Mouse (Mus musculus) forebrain, embryonic 10.5 days (tissue): Measurements from ENCODE around the gene Dock9. TPM values are rescaled to one million over a fixed set of nuclear protein-coding genes. Genes with fewer than 3 reads are reported as not detected.

Source experiments
- DNase-seq: peaks from one replicate; pipeline ENCODE4 v3.0.0-alpha.2; 2017; ENCODE audit warnings: low spot score; ENCODE audit errors: extremely low spot score
- H3K27ac ChIP-seq: fragments of 300-500 bp; sonication (generic); 2 replicates; pipeline ENCODE4 v1.5.1; 2016; ENCODE audit warnings: mild to moderate bottlenecking
- H3K27me3 ChIP-seq: fragments of 300-500 bp; sonication (generic); 2 replicates; pipeline ENCODE4 v1.6.1; 2016; ENCODE audit warnings: mild to moderate bottlenecking; ENCODE audit not compliant: poor library complexity, severe bottlenecking
- H3K36me3 ChIP-seq: fragments of 300-500 bp; sonication (generic); replicated peaks from 2 replicates; pipeline ENCODE4 v1.6.1; 2016; ENCODE audit warnings: mild to moderate bottlenecking, moderate library complexity
- H3K4me1 ChIP-seq: fragments of 300-500 bp; sonication (generic); 2 replicates; pipeline ENCODE4 v1.6.1; 2016
- H3K4me3 ChIP-seq: fragments of 300-500 bp; sonication (generic); 2 replicates; pipeline ENCODE4 v1.5.1; 2016; ENCODE audit warnings: mild to moderate bottlenecking, moderate library complexity
- H3K9me3 ChIP-seq: fragments of 300-500 bp; sonication (generic); 2 replicates; pipeline ENCODE4 v1.6.1; 2016; ENCODE audit warnings: mild to moderate bottlenecking, moderate library complexity
- WGBS: fragments of 180-500 bp; shearing (Covaris S2); methylation state at CpG from one replicate; pipeline ENCODE4 v1.1.7; 2016; 5-methylcytosine and 5-hydroxymethylcytosine counted together
- polyA plus RNA-seq: library from polyadenylated mRNA; unstranded; fragments of >200 nt; fragmentation: Nextera tagmentation; extraction: Ambion mirVana; gene quantifications from 2 replicates; pipeline ENCODE4 v1.2.1, GENCODE M21; 2016

Gene Dock9
- polyA plus RNA-seq, 1 experiment from 2014 or later, result 3.7 TPM

DNA sequence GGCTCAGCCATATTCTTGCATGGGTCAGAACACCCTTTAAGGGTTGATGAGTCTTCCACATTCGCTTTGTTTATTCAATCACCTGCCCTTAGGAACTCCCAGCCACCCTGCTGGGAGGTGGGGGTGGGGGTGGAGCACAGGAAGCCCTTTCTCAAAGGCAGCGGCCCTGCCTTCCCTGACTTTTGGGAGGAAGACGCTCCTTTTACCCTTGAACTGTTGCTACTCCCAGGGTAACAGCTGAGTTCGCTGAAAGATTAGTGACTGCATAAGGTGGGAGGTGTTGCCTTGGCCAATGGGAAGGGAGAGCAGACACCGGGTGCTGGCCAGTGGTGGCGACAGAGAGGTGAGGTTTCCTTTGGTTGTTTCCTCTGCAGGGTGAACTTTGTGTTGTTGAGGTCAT, 291.3 kb downstream of the Dock9 start:
- no peaks in the 10 kb centered on the region for H3K36me3 ChIP-seq
- H3K4me1 ChIP-seq, result peaks cover 20% of the 10 kb centered on the region
- peaks cover 51% of the 10 kb centered on the region for H3K27me3 ChIP-seq
- WGBS, result 15% methylated on average over 6 of the region's 6 CpGs
- H3K9me3 ChIP-seq, result no peaks in the 10 kb centered on the region; the same call in 1 of the 2 replicates
- H3K27ac ChIP-seq, result no peak overlapping the region
- DNase-seq, result no peak
- no peak overlapping the region for H3K4me3 ChIP-seq

GRCm38 (mm10) chr14:121505485-121505860, 292.2 kb downstream of the Dock9 start:
- 21% methylated on average over 9 of the region's 9 CpGs for WGBS
- Histone ChIP-seq H3K4me3 (peak overlapping the region; percentile 43), H3K27ac (no peak overlapping the region)

DNA sequence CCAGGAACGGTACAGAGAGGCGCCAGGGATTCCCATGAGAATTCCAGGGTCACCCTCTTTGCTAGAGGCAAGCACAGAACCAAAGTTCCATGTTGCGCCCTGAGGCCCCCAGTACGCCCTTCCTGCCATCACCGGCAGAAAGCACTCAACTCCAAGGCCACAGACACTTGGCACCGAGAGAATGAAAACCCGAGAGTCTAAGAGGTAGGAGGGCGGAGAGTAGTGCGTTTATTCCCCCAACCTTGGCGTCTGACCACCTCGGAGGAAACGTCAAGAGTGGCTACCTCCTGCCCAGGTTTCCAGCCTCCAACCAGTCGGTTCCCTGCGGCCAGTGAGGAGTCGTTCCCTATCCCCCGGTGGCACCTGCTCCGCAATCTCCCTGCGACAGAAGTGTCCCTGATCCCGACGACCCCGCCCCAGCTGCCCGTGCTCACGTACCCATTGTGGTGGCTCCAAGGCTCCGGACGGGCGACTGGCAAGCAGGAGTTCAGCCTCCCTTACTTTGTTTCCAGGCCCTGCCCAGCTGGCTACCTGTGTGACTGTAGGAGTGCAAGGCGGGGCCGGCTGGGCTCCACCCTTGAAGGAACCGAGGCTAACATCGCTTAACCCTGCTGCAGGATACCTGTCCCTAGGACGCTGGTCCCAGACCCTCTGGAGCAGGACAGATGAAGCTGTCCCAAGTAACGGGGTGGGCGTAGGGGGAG, 292.7 kb downstream of the Dock9 start, which contains the start of gene Slc15a1:
Gene Slc15a1 (minus strand): TSS at position 472 of the 704 bp plus-strand sequence.
- Histone ChIP-seq H3K4me1 (peaks cover 20% of the 10 kb centered on the region), H3K9me3 (no peaks in the 10 kb centered on the region), H3K27me3 (peaks cover 51% of the 10 kb centered on the region), H3K4me3 (peak within 1 kb of the TSS; percentile 43), H3K36me3 (no peaks in the 10 kb centered on the region), H3K27ac (peak within 1 kb of the TSS; percentile 9; the same call in 1 of the 2 replicates)
- DNase-seq, result no peak
- WGBS, result 10% methylated on average over 33 of the region's 33 CpGs

More at GRCm38 (mm10) chr14:121505485-121505860, 292.2 kb downstream of the Dock9 start:
- peaks cover 20% of the 10 kb centered on the region for H3K4me1 ChIP-seq
- H3K9me3 ChIP-seq, result no peaks in the 10 kb centered on the region
- DNase-seq, result peak; percentile 22
- peaks cover 51% of the 10 kb centered on the region for H3K27me3 ChIP-seq
- no peaks in the 10 kb centered on the region for H3K36me3 ChIP-seq

DNA sequence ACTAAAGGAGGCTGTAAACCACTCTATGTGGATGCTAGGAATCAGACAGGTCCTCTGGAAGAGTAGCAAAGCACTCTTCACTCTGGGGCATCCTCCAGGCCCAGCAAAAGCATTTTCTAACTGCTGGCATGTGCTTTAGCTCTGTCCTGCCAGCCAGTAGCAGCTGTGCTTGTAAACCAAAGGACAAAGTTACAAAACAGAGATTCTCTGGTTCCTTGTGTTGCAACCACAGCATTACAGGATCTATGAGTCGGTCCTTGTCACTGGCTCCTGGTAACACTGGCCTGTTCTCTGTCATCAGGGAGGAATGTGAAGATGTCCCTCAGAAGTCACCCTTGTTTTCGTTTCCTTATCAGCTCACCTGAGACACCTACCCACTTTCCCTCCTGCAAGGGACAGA, 297.1 kb downstream of the Dock9 start:
- DNase-seq, result no peak
- 91% methylated on average over 2 of the region's 2 CpGs for WGBS
- H3K27ac ChIP-seq, result no peak overlapping the region

DNA sequence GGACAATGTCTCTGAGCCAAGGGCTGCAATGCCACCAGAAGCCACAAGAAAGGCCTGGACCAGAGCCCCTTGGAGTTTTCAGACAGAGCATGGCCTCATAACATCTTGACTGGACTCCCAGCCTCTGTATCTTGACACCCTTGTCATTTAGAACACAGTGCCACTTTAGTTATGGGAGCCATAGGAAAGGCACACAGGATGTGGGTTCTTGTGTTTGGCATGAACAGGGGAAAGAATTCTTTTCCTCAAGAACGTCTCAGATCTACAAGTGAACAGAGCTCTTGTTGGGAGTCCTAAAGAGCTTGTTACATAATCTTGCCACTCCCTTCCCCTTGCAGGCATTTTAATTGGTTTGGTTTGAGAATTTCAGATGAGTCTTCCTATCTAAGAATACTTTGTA, 297.9 kb downstream of the Dock9 start:
- Histone ChIP-seq H3K4me3 (no peak overlapping the region), H3K4me1 (peaks cover 7% of the 10 kb centered on the region), H3K9me3 (no peaks in the 10 kb centered on the region), H3K27ac (no peak overlapping the region), H3K27me3 (peaks cover 23% of the 10 kb centered on the region), H3K36me3 (no peaks in the 10 kb centered on the region)
- 61% methylated on average over 1 of the region's 1 CpGs for WGBS
- no peak for DNase-seq

More for the DNA sequence above, 297.1 kb downstream of the Dock9 start:
- peaks cover 31% of the 10 kb centered on the region for H3K27me3 ChIP-seq
- peaks cover 15% of the 10 kb centered on the region for H3K4me1 ChIP-seq
- H3K36me3 ChIP-seq, result no peaks in the 10 kb centered on the region
- H3K4me3 ChIP-seq, result no peak overlapping the region
- H3K9me3 ChIP-seq, result no peaks in the 10 kb centered on the region

GRCm38 (mm10) chr14:121497800-121498199, 299.8 kb downstream of the Dock9 start:
- no peak for DNase-seq
- Histone ChIP-seq H3K27me3 (0 out of 2 replicates have a peak, but pooled peaks cover 4% of the 10 kb centered on the region), H3K4me3 (no peak overlapping the region), H3K9me3 (no peaks in the 10 kb centered on the region), H3K4me1 (peaks cover 3% of the 10 kb centered on the region; the same call in 1 of the 2 replicates), H3K27ac (no peak overlapping the region), H3K36me3 (no peaks in the 10 kb centered on the region)
- 74% methylated on average over 1 of the region's 1 CpGs for WGBS

- Histone ChIP-seq H3K4me1 (peaks cover 13% of the 10 kb centered on the region), H3K9me3 (no peaks in the 10 kb centered on the region), H3K27ac (no peak overlapping the region), H3K4me3 (no peak overlapping the region), H3K36me3 (no peaks in the 10 kb centered on the region), H3K27me3 (no peaks in the 10 kb centered on the region)
- no peak for DNase-seq
- WGBS, result 85% methylated on average over 4 of the region's 4 CpGs
Measured at GRCm38 (mm10) chr14:121495741-121496140, 301.9 kb downstream of the Dock9 start.

- Histone ChIP-seq H3K27ac (no peak overlapping the region), H3K27me3 (no peaks in the 10 kb centered on the region), H3K4me1 (peaks cover 13% of the 10 kb centered on the region), H3K9me3 (no peaks in the 10 kb centered on the region), H3K36me3 (no peaks in the 10 kb centered on the region), H3K4me3 (no peak overlapping the region)
- WGBS, result 88% methylated on average over 2 of the region's 2 CpGs
- DNase-seq, result no peak
Measured at GRCm38 (mm10) chr14:121495120-121495519, 302.5 kb downstream of the Dock9 start.

GRCm38 (mm10) chr14:121494238-121494637, 303.4 kb downstream of the Dock9 start:
- whole genome bisulfite sequencing, result 63% methylated on average over 2 of the region's 2 CpGs
- Histone ChIP-seq H3K4me1 (peaks cover 13% of the 10 kb centered on the region), H3K4me3 (no peak overlapping the region), H3K27ac (no peak overlapping the region), H3K27me3 (no peaks in the 10 kb centered on the region), H3K9me3 (no peaks in the 10 kb centered on the region), H3K36me3 (no peaks in the 10 kb centered on the region)
- DNase-seq, result no peak

- no peaks in the 10 kb centered on the region for H3K9me3 ChIP-seq
Measured at GRCm38 (mm10) chr14:121493712-121494111, 303.9 kb downstream of the Dock9 start.

DNA sequence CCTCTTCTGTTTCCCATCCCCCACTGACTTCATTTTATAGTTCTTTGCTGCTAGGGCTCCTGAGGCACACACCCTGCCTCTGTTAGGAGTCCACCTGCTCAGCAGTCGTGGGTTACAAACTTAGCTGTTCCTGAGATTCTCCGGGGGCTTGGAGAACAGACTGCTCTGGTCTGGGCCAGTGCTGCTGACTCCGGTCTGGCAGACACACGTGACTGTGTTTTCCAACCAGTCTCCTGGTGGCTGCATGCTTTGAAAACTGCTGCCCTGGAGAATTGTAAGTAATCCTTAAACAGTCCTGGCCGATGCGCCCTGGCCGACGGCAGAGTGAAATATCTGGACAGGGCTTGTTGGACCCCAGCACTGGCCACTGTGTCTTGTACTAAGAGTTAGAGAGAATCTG, 305.3 kb downstream of the Dock9 start:
- no peak for DNase-seq
- H3K27me3 ChIP-seq, result no peaks in the 10 kb centered on the region
- no peaks in the 10 kb centered on the region for H3K36me3 ChIP-seq
- peaks cover 13% of the 10 kb centered on the region for H3K4me1 ChIP-seq
- no peaks in the 10 kb centered on the region for H3K9me3 ChIP-seq
- no peak overlapping the region for H3K4me3 ChIP-seq
- WGBS, result 77% methylated on average over 8 of the region's 8 CpGs
- 0 out of 2 replicates have a peak overlapping the region, but pooled peaks have one; percentile 25 for H3K27ac ChIP-seq

More at GRCm38 (mm10) chr14:121493712-121494111, 303.9 kb downstream of the Dock9 start:
- Histone ChIP-seq H3K27ac (no peak overlapping the region), H3K4me1 (peaks cover 13% of the 10 kb centered on the region), H3K27me3 (no peaks in the 10 kb centered on the region), H3K36me3 (no peaks in the 10 kb centered on the region), H3K4me3 (no peak overlapping the region)
- DNase-seq, result no peak
- WGBS, result 80% methylated on average over 3 of the region's 3 CpGs
